In genomic region chrX:99624515-99625179, GRCm38 (mm10) we compare ENCODE assay signal across 27 mouse cellular contexts.
A peak's percentile ranks its signal among the peaks of the same experiment; 100 is the strongest.
DNase-seq lines count a peak whose midpoint lies in the region; ATAC-seq and TF ChIP-seq lines count a peak whose summit lies in the region.
"Had no signal": no experiment of that assay in that cellular context is flagged by ENCODE, and none has a peak within 500 bp of the region (broad histone marks: within the 10 kb centered on the region; RNA-seq: fewer than 3 reads in every experiment).

No protein-coding gene starts in this region.

- 46% methylated on average over 5 of the region's 5 CpGs for WGBS in limb, embryonic 12.5 days
- WGBS in limb, embryonic 10.5 days, result 79% methylated on average over 5 of the region's 5 CpGs
- 71% methylated on average over 5 of the region's 5 CpGs for WGBS in neural tube, embryonic 14.5 days
- 62% methylated on average over 5 of the region's 5 CpGs for WGBS in stomach, postnatal 0 days

- H3K9me3 ChIP-seq in limb, embryonic 12.5 days, result no peaks in the 10 kb centered on the region
- no peaks in the 10 kb centered on the region for H3K9me3 ChIP-seq in limb, embryonic 10.5 days (replicated peaks)
- H3K9me3 ChIP-seq in neural tube, embryonic 14.5 days (ENCODE audit: control insufficient read depth, low read length), result no peaks in the 10 kb centered on the region
- no peaks in the 10 kb centered on the region for H3K9me3 ChIP-seq in stomach, postnatal 0 days (ENCODE audit: control insufficient read depth, low read length)
- H3K9me3 ChIP-seq: embryonic facial prominence, embryonic 13.5 days; forebrain, embryonic 10.5 days; forebrain, embryonic 13.5 days; G1E; heart, embryonic 10.5 days; heart, embryonic 13.5 days; hindbrain, embryonic 12.5 days; hindbrain, embryonic 15.5 days had no signal

- peak; percentile 3 for DNase-seq in gastrocnemius, adult 18-20 months (ENCODE audit: low spot score)
- DNase-seq in gastrocnemius, postnatal 10 days, result no peak
- DNase-seq in limb, embryonic 10.5 days (ENCODE audit: low spot score), result no peak
- DNase-seq in neural tube, embryonic 10.5 days (ENCODE audit: extremely low spot score, low spot score), result no peak
- DNase-seq in stomach, postnatal 0 days (ENCODE audit: low spot score), result no peak
- DNase-seq: adrenal gland, adult 2 months; adrenal gland, postnatal 14 days; B cell, adult 2 months; cerebellum, adult 11 months; cerebellum, adult 2 months; cerebellum, adult 9-11 months; cerebellum, postnatal 25 days; gastrocnemius, adult 2 months; gastrocnemius, postnatal 25 days; heart, adult 18-20 months had no signal

- peak; percentile 76; the same call in 1 of the 2 replicates for ATAC-seq in limb, embryonic 12.5 days (ENCODE audit: insufficient number of reproducible peaks, insufficient read depth, low FRiP score, low TSS enrichment, low read depth)
- ATAC-seq in neural tube, embryonic 14.5 days (ENCODE audit: low read depth), result 0 out of 2 replicates have a peak, but pooled peaks have one; percentile 21
- no peak for ATAC-seq in stomach, postnatal 0 days (ENCODE audit: low FRiP score, low TSS enrichment)
- ATAC-seq: forebrain, embryonic 13.5 days; forebrain, embryonic 16.5 days had no signal

- H3K9ac ChIP-seq in limb, embryonic 12.5 days (replicated peaks), result no peak overlapping the region
- H3K9ac ChIP-seq in neural tube, embryonic 14.5 days (replicated peaks; ENCODE audit: low read depth, low read length), result no peak overlapping the region
- no peak overlapping the region for H3K9ac ChIP-seq in stomach, postnatal 0 days (ENCODE audit: low read length)
- H3K9ac ChIP-seq: embryonic facial prominence, embryonic 13.5 days; forebrain, embryonic 13.5 days; heart, embryonic 13.5 days; hindbrain, embryonic 12.5 days; hindbrain, embryonic 15.5 days had no signal

- H3K4me1 ChIP-seq in limb, embryonic 12.5 days (replicated peaks), result peaks cover 5% of the 10 kb centered on the region; the same call in 1 of the 2 replicates
- peaks cover 13% of the 10 kb centered on the region for H3K4me1 ChIP-seq in limb, embryonic 10.5 days
- H3K4me1 ChIP-seq in neural tube, embryonic 14.5 days (ENCODE audit: control insufficient read depth, insufficient read depth, low read length), result no peaks in the 10 kb centered on the region
- no peaks in the 10 kb centered on the region for H3K4me1 ChIP-seq in stomach, postnatal 0 days (replicated peaks; ENCODE audit: control insufficient read depth, insufficient read depth)
- H3K4me1 ChIP-seq: embryonic facial prominence, embryonic 13.5 days; forebrain, embryonic 10.5 days; forebrain, embryonic 13.5 days; heart, embryonic 10.5 days; heart, embryonic 13.5 days; hindbrain, embryonic 12.5 days; hindbrain, embryonic 15.5 days had no signal

- no peak for TF ChIP-seq CTCF in stomach, postnatal 0 days (IDR thresholded peaks at IDR 0.05; ENCODE audit: low read depth)

- peaks cover 65% of the 10 kb centered on the region for H3K27me3 ChIP-seq in limb, embryonic 12.5 days
- H3K27me3 ChIP-seq in limb, embryonic 10.5 days (ENCODE audit: low read depth, poor library complexity, severe bottlenecking), result peaks cover 99% of the 10 kb centered on the region
- H3K27me3 ChIP-seq in neural tube, embryonic 14.5 days (ENCODE audit: control insufficient read depth, insufficient read depth, low read length), result no peaks in the 10 kb centered on the region
- H3K27me3 ChIP-seq in stomach, postnatal 0 days (ENCODE audit: control insufficient read depth, insufficient read depth, low read length), result no peaks in the 10 kb centered on the region
- H3K27me3 ChIP-seq: CH12.LX had no signal

- no peak overlapping the region for H3K4me2 ChIP-seq in limb, embryonic 12.5 days
- no peak overlapping the region for H3K4me2 ChIP-seq in neural tube, embryonic 14.5 days (ENCODE audit: low read depth, low read length)
- H3K4me2 ChIP-seq in stomach, postnatal 0 days (replicated peaks; ENCODE audit: low read depth), result no peak overlapping the region
- H3K4me2 ChIP-seq: embryonic facial prominence, embryonic 13.5 days; forebrain, embryonic 13.5 days; heart, embryonic 13.5 days; hindbrain, embryonic 12.5 days; hindbrain, embryonic 15.5 days had no signal

- no peaks in the 10 kb centered on the region for H3K36me3 ChIP-seq in limb, embryonic 12.5 days
- no peaks in the 10 kb centered on the region for H3K36me3 ChIP-seq in limb, embryonic 10.5 days
- no peaks in the 10 kb centered on the region for H3K36me3 ChIP-seq in neural tube, embryonic 14.5 days (ENCODE audit: control insufficient read depth, insufficient read depth, low read length)
- H3K36me3 ChIP-seq in stomach, postnatal 0 days (ENCODE audit: control insufficient read depth, insufficient read depth, low read length), result no peaks in the 10 kb centered on the region
- H3K36me3 ChIP-seq: embryonic facial prominence, embryonic 13.5 days; forebrain, embryonic 10.5 days; G1E; heart, embryonic 10.5 days; heart, embryonic 13.5 days; hindbrain, embryonic 12.5 days; hindbrain, embryonic 15.5 days had no signal

- no peak for TF ChIP-seq EP300 in stomach, postnatal 0 days (optimal IDR thresholded peaks at IDR 0.05)

- H3K4me3 ChIP-seq in limb, embryonic 12.5 days (replicated peaks), result no peak overlapping the region
- H3K4me3 ChIP-seq in limb, embryonic 10.5 days, result no peak overlapping the region
- H3K4me3 ChIP-seq in neural tube, embryonic 14.5 days (ENCODE audit: low read depth, low read length), result no peak overlapping the region
- H3K4me3 ChIP-seq in stomach, postnatal 0 days (ENCODE audit: low read depth, low read length), result no peak overlapping the region
- H3K4me3 ChIP-seq: embryonic facial prominence, embryonic 13.5 days; forebrain, embryonic 10.5 days; forebrain, embryonic 13.5 days; gastrocnemius, adult 2 months; heart, embryonic 10.5 days; heart, embryonic 13.5 days; hindbrain, embryonic 12.5 days; hindbrain, embryonic 15.5 days had no signal

- peak overlapping the region; percentile 78 for H3K27ac ChIP-seq in limb, embryonic 12.5 days
- H3K27ac ChIP-seq in limb, embryonic 10.5 days, result no peak overlapping the region
- H3K27ac ChIP-seq in neural tube, embryonic 14.5 days (ENCODE audit: low read depth, low read length), result no peak overlapping the region
- H3K27ac ChIP-seq in stomach, postnatal 0 days (replicated peaks), result no peak overlapping the region
- H3K27ac ChIP-seq: embryonic facial prominence, embryonic 13.5 days; forebrain, embryonic 10.5 days; forebrain, embryonic 13.5 days; gastrocnemius, adult 2 months; heart, embryonic 10.5 days; heart, embryonic 13.5 days; hindbrain, embryonic 12.5 days; hindbrain, embryonic 15.5 days had no signal
